Mouse (Mus musculus): ENCODE data around the gene Klhdc8b.

Klhdc8b gene

GRCm38 (mm10) chr9:108480813-108481519 is 19.6 kb upstream of the Klhdc8b start:
- DNase-seq, result no peak

GRCm38 (mm10) chr9:108479721-108480351 is 18.5 kb upstream of the Klhdc8b start, which contains the start of gene Lamb2:
Gene Lamb2, plus strand, starts transcription at chr9:108479736.
- no peak for DNase-seq

- no peak for DNase-seq
These were observed 17.9 kb upstream of the Klhdc8b start for GRCm38 (mm10) chr9:108479241-108479640.

GRCm38 (mm10) chr9:108478638-108479156 is 17.3 kb upstream of the Klhdc8b start:
- DNase-seq, result no peak

- no peak for DNase-seq
These were observed 13.1 kb upstream of the Klhdc8b start for GRCm38 (mm10) chr9:108474528-108474927.

DNA sequence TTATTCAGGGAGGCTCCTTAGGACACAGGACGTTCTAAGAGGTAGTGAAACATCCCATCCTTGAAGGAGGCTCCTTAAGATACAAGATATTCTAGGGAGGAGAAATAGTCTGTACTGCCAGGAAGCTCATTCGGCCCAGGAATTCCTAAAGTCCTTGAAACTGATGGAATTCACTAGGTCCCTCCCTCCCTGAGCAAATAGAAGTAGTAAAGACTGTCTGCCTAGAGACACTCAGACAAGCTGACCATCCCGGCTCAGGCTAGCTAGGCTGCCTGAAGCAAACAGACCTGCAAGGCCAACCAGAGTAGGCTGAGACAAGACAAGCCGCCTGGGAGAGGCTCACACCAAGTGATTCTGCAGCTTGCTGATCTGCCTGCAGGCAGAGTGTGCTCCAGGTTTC is 8.5 kb upstream of the Klhdc8b start:
- no peak for DNase-seq

DNA sequence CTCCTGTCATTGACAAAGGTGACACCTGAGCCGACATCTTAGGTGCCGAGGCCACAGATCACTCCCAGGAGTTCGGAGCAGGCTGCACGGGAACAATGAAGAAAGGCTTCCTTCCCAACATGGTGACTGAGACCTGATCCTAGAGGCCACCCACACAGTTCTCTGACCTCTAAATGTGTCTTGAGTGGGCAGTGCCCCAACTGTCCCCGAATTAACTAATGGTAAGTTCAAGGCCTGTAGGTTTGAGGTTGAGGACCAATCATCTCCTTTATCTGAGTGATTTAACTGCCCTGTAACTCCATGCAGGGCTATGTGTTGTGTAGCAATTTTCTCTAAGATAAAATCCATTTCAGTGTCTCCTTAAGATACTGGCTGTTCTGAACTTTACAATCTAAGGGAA is 8.0 kb upstream of the Klhdc8b start:
- no peak for DNase-seq

- DNase-seq, result no peak
These were observed 4.8 kb upstream of the Klhdc8b start for GRCm38 (mm10) chr9:108466219-108466618.

DNA sequence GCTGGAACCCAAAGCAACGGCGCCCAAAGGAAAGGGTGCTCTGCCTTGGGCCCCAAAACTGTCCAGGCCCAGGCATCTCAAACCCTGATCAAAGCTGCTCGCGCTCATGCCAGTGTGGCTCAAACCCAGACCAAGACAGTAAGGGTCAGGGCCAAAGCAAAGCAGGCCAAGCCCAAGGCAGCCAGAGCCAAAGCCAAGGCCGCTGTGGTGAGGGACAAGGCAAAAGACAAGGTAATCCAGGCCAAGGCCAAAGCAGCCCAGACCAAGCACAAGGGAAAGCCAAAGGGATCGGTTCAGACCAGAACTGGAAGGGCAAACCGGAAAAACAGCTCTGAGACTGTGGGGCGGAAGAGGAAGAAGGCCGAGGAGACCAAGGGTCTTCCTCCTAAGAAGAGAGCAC is 2.3 kb upstream of the Klhdc8b start:
- DNase-seq, result no peak

GRCm38 (mm10) chr9:108462192-108462591 is 811 bp upstream of the Klhdc8b start:
- no peak for DNase-seq

- DNase-seq, result no peak
These were observed 294 bp upstream of the Klhdc8b start for GRCm38 (mm10) chr9:108461675-108462074.

GRCm38 (mm10) chr9:108460319-108461178 is 832 bp downstream of the Klhdc8b start, which contains the start of gene Ccdc71:
Gene Ccdc71, plus strand, starts transcription at chr9:108460527.
- peak; percentile 78 to 82 for DNase-seq

- no peak for DNase-seq
These were observed 1.5 kb downstream of the Klhdc8b start for GRCm38 (mm10) chr9:108459939-108460318.

- no peak for DNase-seq
These were observed 4.4 kb downstream of the Klhdc8b start for GRCm38 (mm10) chr9:108456953-108457352.

GRCm38 (mm10) chr9:108455747-108456571 is 5.4 kb downstream of the Klhdc8b start:
- DNase-seq, result no peak

DNA sequence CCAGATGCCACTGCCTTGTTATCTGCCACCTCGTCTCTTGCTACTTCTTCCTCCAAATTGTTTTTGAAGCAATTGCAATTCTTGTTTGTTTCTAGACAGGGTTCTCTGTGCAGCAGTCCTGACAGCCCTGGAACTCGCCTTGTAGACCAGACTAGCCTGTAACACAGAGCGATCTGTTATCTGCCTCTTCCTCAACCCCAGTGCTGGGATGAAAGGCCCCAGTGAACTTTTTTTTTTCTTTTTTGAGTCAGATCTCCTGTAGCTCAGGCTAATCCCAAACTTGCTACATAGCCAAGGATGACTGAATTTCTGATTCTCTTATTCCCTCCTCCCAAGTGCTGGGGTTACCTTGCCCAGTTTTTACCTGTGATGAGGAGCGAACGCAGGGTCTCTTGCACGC is 7.0 kb downstream of the Klhdc8b start:
- DNase-seq, result no peak

GRCm38 (mm10) chr9:108453458-108453857 is 7.9 kb downstream of the Klhdc8b start:
- no peak for DNase-seq

DNA sequence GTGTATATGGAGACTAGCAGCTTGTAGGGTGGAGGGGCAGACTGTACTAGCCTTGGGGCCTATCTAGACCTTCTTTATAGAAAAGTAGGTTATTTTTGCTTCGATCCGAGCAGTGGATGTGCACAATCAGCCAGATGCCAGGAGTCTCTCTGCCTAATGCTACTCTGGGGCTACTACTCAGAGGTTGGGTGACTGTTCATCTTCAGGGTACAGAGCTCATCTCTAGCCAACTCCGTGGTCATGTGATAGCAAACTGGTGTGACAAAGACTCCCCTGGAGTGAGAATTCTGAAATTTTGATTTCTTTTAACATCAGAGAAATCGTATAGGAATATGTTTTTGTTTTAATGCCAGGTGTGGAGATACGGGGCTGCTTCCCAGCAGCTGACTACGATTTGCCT is 8.5 kb downstream of the Klhdc8b start:
- no peak for DNase-seq

GRCm38 (mm10) chr9:108452291-108452906 is 9.0 kb downstream of the Klhdc8b start:
- peak; percentile 59 to 60 for DNase-seq

GRCm38 (mm10) chr9:108451519-108452160 is 9.7 kb downstream of the Klhdc8b start:
- DNase-seq, result no peak

GRCm38 (mm10) chr9:108451170-108451493 is 10.2 kb downstream of the Klhdc8b start:
- DNase-seq, result no peak

All from thymus, adult 18-20 months (tissue).